Mouse (Mus musculus): ENCODE measurements around the gene Oxct2a.

Gene Oxct2a

DNA sequence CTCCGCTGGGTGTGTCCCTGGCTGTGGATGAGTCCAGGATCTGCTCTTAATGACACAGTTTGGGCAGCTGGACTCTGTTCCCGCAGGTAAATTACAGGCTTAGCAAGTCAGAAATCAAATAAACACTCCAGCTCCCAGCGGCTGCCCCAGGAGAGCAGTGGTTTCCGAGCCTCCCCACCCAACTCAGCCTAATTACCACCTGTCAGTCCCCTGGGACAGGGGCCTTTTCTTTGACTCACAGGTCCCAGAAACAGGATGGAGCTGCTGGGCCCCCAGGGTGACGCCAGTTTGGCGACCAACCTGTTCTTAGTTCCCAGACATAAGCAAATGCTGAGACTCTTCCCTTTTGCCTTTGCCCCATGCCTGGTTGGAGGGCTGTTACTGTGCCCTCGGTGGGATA, 11.6 kb downstream of the Oxct2a start:
- DNase-seq: no peak

GRCm38 (mm10) chr4:123308292-123308691, 15.1 kb downstream of the Oxct2a start:
- DNase-seq: peak; percentile 91

DNA sequence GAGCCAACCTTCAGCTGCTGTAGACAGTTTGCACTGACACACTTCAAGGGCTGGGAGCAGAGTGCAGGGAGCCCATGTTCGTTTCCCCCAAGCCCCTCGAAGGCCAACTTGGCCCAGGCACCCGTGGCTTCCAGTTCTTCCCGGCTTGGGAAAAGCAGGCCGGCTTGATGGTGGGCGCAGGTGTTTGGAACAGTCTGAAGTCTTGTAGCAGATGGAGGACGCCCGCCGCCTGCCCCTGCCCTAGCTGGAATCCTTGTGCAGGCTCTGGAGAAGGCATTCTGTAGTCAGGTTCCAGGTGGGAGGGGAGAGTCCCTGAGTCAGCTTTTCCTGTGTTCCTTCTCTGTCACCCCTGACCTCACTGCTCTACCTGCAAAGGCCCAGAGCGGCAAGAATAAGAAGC, 16.4 kb downstream of the Oxct2a start:
- DNase-seq: peak; percentile 87

DNA sequence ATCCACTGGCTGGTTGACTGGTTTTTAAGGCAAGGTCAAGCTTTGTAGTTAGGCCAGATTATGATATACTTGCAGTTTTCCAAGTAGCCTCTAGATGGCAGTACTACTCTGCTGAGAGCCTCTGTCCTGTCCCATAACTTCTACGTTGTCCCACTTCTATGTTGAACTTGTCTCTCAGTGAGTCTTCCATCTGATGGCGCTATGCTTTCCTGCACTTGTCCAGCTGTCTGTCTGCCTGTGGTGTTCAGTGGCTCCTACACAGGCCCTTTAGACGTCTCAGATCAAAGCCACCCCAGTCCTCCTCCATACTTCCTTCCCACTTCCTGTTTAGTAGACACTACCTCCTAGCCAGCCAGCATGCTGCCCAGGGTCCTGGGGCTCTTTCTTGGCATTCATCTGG, 17.6 kb downstream of the Oxct2a start:
- no peak for DNase-seq

DNA sequence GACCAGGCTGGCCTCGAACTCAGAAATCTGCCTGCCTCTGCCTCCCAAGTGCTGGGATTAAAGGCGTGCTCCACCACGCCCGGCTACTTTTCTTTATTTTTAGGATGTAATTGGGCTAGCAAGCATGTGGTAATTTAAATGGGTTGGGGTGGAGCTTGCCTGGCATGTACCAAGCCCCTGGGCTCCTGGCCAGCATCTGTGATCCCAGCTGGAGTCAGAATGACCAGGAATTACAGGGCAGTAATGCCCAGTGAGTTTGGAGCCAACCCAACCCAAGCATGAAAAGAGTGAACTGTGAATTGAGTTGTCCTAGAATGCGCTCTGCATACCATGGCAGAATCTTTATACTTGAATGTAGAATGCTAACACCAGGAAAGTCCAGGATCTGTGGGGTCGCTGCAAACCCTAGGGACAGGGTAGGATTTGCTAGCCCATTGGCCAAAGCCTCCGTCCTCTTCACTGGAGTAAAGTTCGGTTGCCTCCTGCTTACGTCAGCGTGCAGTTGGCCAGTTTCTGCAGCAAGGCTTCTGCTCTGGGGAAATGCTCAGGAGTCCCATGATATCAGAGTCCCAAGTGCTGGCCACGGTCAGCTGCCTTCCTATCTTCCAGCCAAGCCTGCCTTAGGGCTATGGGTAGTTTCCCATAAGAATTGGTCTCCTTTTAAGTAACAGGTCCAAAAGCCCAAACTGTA, 24.3 kb downstream of the Oxct2a start:
- peak; percentile 97 for DNase-seq

DNA sequence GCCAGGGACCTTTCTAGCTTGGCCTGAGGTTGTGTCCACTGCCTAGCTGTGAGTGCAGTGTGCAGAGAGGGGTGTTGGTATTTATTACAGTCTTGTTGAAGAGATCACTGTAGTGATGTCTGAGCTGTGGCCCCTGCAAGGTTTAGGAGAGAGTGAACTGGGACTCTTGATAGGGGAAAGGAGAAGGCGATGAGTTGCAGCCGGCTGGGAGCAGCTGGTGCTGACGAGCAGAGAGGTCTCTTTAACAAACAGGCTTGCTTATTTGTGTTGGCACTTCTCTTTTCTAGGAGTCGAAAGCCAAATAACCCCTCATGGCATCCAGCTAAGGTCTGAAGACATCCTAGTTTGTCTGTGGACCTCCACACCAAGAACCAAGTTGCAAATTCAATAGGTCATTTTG, 25.2 kb downstream of the Oxct2a start:
- DNase-seq: peak; percentile 97

DNA sequence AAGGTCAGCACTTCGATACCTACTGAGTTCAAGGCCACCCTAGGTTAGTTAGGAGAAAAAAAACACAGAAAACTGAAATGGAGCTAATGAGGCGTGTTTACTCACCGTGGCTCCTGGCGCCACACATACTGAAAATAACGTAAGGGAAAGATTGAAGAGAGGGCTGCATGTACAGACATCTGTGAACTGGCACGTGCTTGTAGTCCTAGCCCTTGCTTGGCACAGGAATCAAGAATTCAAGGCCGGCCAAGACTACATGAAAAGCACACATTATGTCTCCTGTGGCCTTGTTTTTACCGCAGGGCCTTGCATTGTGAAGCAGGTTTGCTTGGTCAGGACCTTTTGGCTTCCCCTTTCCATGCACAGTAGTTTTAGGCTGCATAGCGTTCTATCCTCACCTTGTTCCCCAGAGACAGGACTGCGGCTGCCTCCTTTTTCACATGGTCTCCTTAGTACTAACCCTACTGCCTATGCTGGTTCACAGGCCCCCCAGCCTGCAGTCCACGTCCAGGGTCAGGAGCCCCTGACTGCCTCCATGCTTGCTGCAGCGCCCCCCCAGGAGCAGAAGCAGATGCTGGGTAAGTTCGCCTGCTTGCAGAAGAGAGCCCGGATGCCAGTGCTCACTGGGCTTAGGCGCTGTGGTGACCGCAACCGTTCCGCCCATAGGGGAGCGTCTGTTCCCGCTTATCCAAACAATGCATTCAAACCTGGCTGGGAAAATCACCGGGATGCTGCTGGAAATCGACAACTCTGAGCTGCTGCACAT, 26.1 kb downstream of the Oxct2a start:
- DNase-seq: peak; percentile 91

GRCm38 (mm10) chr4:123296148-123296534, 27.3 kb downstream of the Oxct2a start:
- peak; percentile 79 for DNase-seq

GRCm38 (mm10) chr4:123295516-123296147, 27.8 kb downstream of the Oxct2a start:
- peak; percentile 91 for DNase-seq

GRCm38 (mm10) chr4:123295026-123295425, 28.4 kb downstream of the Oxct2a start:
- DNase-seq: peak; percentile 89

DNA sequence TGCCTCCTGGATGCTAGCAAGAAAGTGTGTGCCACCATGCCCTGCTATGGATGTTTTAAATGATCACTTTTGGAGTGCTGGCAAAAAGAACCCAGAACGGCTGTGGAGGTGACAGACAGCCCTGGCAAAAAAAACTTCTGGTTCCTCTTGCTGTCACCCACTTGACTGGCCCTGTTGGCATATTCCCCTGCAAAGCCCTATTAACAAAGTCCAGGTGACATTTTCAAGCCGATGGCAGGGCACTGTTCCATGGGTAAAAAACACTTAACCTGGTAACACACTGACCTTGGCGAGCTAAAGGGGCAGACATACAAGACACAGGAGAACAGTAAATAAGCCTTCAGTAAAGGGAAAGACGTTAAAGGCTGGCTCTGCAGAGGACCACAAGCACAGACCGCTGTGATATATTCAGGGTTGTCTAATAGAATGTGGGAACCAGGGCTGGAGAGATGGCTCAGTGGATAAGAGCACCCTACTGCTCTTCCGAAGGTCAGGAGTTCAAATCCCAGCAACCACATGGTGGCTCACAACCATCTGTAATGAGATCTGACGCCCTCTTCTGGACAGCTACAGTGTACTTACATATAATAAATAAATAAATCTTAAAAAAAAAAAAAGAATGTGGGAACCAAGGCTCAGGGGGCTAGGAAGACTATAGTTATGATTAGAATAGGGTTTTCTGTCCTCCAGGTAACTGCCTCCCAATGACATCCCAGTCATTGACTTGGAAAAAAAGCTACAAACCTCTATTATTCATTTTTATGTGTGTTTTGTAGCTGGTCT, 29.6 kb downstream of the Oxct2a start:
- peak; percentile 91 for DNase-seq

GRCm38 (mm10) chr4:123292989-123293388, 30.4 kb downstream of the Oxct2a start:
- peak; percentile 88 for DNase-seq

DNA sequence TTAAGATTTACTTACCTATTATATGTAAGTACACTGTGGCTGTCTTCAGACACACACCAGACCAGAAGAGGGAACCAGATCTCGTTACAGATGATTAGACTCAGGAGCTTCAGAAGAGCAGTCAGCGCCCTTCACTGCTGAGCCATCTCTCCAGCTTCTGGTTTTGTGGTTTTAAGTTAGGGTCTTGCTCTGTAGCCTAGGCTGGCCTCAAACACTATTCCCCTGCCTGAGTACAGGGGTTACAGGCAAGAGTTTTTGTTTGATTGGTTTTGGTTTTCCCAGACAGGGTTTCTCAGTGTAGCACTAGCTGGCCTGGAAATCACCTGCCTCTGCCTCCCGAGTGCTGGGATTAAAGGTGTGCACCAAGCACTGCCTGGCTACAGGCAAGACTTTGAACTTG, 31.0 kb downstream of the Oxct2a start:
- DNase-seq: peak; percentile 81

DNA sequence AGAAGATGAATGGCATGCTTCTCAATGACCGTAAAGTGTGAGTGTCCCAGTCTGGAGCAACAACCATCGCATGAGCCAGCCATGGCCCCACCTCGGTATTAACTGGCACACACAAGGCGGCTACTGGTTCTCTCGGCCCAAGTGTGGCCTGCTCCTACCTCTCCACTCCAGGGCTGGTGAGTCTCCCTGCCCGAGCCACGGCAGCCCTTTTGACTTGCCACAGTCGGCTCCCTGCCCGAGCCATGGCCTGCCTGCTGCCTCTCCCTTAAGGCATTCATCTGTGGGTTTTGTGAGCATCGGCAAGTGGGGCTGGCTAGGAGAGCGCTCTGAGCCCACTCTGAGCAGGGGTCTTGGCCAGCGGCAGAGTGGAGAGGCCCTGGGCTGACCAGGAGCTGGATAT, 34.4 kb downstream of the Oxct2a start:
- DNase-seq: peak; percentile 75

DNA sequence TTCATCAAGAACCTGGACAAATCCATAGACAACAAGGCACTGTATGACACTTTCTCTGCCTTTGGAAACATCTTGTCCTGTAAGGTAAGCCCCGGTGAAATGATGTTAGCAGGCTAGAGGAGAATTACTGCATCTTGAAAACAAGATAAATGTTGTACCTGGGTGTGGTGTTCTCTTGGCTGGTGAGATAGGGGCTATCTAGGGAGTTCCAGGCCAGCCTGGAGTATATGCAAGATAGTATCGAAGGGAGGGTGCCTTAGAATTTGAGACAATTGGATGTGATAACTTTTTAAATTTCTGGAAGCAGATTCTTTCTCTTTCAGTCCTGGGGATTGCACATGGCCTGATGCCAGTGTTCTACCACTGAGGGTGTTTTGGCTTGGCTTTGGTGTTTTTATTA, 36.6 kb downstream of the Oxct2a start:
- DNase-seq: no peak

- DNase-seq: peak; percentile 93
Measured at GRCm38 (mm10) chr4:123284731-123285624, 38.5 kb downstream of the Oxct2a start.

DNA sequence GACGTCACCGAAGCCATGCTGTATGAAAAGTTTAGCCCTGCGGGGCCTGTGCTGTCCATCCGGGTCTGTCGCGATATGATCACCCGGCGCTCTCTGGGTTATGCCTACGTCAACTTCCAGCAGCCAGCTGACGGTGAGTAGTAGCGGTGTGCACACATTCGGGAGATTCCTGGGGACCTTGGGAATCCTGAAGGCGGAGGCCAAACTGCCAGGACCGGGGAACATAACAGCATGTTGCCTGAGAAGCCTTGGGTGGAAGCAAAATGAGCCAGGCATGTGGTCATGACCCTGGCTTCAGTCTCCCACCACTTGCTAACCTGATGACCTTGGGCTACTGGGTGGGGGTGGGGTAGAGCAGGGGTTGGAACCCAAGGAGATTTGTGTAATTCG, 39.8 kb downstream of the Oxct2a start:
- peak; percentile 95 for DNase-seq

GRCm38 (mm10) chr4:123282915-123283674, 40.3 kb downstream of the Oxct2a start:
- DNase-seq: peak; percentile 97

DNA sequence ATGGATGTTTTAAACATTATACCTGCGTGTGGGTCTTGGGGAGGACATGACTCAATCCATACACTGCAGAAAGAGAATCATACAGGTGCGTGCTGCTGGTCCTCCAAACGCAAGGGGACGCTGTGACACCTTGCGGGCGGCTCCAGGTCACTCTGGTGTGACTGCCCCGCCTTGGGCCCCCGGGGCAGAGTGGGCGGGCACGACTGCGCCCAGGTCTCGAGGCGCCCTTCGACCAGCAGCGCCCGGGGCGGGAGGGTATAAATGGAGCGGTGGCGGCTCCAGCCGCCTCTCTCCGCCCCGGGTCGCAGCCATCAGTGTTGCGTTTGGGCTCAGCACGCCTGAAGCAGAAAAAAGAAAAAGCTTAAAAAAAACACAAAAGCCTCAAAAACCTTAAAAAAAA, 40.9 kb downstream of the Oxct2a start:
- DNase-seq: peak; percentile 99

- peak; percentile 76 for DNase-seq
Measured at GRCm38 (mm10) chr4:123280117-123280516, 43.3 kb downstream of the Oxct2a start.
